Mouse (Mus musculus) right cerebral cortex, postnatal 14 days (tissue): ENCODE measurements around the gene Ccdc114.

ENCODE experiments used
- DNase-seq: peaks from one replicate; pipeline ENCODE4 v3.0.0; 2022

The Ccdc114 gene

GRCm38 (mm10) chr7:45988344-45988743, 64.5 kb downstream of the Ccdc114 start:
- no peak for DNase-seq

DNA sequence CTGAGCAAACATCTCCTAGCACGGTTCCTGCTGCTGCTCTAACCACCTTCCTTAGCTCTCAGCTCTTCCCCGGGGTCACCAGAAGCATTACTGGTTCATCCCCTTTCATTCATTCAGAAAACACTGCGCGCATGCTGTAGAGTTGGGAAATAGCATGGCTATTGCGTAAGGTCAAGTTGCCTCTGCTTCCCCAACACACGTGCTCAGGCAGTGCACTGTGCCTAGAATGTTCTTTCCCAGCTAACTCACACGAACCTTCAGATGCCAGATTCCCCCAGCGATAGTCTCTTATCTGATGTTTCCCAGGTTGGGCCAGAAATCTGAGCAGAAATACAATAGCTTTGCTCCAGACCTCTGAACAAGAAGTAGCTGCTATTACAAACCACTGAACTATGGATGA, 68.6 kb downstream of the Ccdc114 start:
- DNase-seq, result no peak
